Mouse (Mus musculus) heart, postnatal 0 days (tissue): ENCODE data around the gene Mrpl52.

Experiments
- CTCF ChIP-seq: IDR thresholded peaks from 2 replicates; pipeline ENCODE4 v1.5.1; 2016; ENCODE audit warnings: antibody characterized with exemption, control low read depth, low read depth
- EP300 ChIP-seq: IDR thresholded peaks from 2 replicates; pipeline ENCODE4 v1.6.1; 2016; ENCODE audit warnings: antibody characterized with exemption, low read depth

GRCm38 (mm10) chr14:54425540-54425939 lies 1.2 kb upstream of the Mrpl52 start:
- TF ChIP-seq CTCF (no peak), EP300 (no peak)
